Mouse (Mus musculus): ENCODE measurements around the gene Unc45a. TPM values are rescaled to one million over a fixed set of nuclear protein-coding genes. Genes with fewer than 3 reads are reported as not detected.

Unc45a gene
- polyA plus RNA-seq, 1 experiment from 2014 or later = 34.7 TPM

DNA sequence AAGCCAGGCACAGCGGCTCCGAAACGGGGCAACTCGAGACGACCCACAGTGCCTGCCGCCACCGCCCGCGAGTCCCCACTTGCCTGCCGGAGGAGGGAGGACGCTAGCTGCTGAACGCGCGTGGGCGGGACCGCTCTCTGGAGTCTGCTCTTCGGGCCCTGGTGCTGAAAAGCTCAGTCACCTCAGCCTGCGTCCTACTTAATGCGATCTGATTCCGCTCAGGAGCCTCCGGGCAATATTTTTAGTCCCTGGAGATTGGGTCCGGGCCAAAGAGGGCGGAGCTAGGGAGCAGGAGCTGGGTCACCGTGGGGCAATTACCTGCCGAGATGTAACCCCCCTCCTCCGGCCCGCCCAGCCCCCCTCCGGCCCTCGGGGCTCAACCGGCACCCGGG lies 29.8 kb upstream of the Unc45a start:
- peak overlapping the region; percentile 93 for H3K9ac ChIP-seq (ENCODE audit: low read length)
- ATAC-seq (ENCODE audit: insufficient number of reproducible peaks, low FRiP score, low TSS enrichment, low read depth) (peak; percentile 41; the same call in 1 of the 2 replicates), DNase-seq (ENCODE audit: low spot score) (peak; percentile 80)
- H3K4me3 ChIP-seq (ENCODE audit: low read depth, low read length) = peak overlapping the region; percentile 65
- no peaks in the 10 kb centered on the region for H3K27me3 ChIP-seq (ENCODE audit: control insufficient read depth, insufficient read depth, low read length)
- peaks cover 18% of the 10 kb centered on the region for H3K36me3 ChIP-seq (ENCODE audit: control insufficient read depth, insufficient read depth, low read length)
- peak overlapping the region; percentile 65 for H3K27ac ChIP-seq (replicated peaks; ENCODE audit: low read depth, low read length)
- H3K9me3 ChIP-seq (ENCODE audit: control insufficient read depth, low read length) = no peaks in the 10 kb centered on the region
- under 1% methylated on average over 31 of the region's 31 CpGs for WGBS
- H3K4me1 ChIP-seq (ENCODE audit: control insufficient read depth, insufficient read depth, low read length) = peaks cover 9% of the 10 kb centered on the region; the same call in 1 of the 2 replicates
- H3K4me2 ChIP-seq (ENCODE audit: low read depth, severe bottlenecking) = peak overlapping the region; percentile 71

DNA sequence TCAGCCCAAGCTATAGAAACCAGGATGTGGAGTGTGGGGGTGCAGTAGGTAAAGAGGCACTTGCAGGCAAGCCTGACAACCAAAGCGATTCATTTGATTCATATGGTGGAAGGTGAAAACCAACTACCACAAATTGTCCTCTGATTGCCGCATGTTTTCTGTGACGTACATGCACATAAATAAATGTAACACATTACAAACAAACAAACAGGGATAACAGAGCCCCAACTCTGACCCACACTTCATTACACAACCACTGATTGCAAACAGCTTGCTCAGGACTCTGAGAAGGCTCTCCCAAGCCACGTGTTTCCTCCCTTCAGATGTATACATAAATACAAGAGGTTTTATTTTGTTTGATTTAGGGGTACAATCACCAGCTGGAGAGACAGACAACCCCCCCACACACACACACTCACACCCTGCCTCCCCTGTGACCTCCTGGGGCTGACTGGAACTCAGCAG lies 29.2 kb upstream of the Unc45a start:
- Histone ChIP-seq H3K4me3 (ENCODE audit: low read depth, low read length) (peak overlapping the region; percentile 65), H3K9ac (ENCODE audit: low read length) (peak overlapping the region; percentile 93; the same call in 1 of the 2 replicates), H3K9me3 (ENCODE audit: control insufficient read depth, low read length) (no peaks in the 10 kb centered on the region), H3K27me3 (ENCODE audit: control insufficient read depth, insufficient read depth, low read length) (no peaks in the 10 kb centered on the region), H3K27ac (replicated peaks; ENCODE audit: low read depth, low read length) (no peak overlapping the region; the same call in 1 of the 2 replicates), H3K4me2 (ENCODE audit: low read depth, severe bottlenecking) (peak overlapping the region; percentile 71), H3K4me1 (ENCODE audit: control insufficient read depth, insufficient read depth, low read length) (peaks cover 9% of the 10 kb centered on the region; the same call in 1 of the 2 replicates), H3K36me3 (ENCODE audit: control insufficient read depth, insufficient read depth, low read length) (peaks cover 18% of the 10 kb centered on the region)
- ATAC-seq (ENCODE audit: insufficient number of reproducible peaks, low FRiP score, low TSS enrichment, low read depth) = no peak
- no peak for DNase-seq (ENCODE audit: low spot score)
- 31% methylated on average over 4 of the region's 4 CpGs for WGBS

DNA sequence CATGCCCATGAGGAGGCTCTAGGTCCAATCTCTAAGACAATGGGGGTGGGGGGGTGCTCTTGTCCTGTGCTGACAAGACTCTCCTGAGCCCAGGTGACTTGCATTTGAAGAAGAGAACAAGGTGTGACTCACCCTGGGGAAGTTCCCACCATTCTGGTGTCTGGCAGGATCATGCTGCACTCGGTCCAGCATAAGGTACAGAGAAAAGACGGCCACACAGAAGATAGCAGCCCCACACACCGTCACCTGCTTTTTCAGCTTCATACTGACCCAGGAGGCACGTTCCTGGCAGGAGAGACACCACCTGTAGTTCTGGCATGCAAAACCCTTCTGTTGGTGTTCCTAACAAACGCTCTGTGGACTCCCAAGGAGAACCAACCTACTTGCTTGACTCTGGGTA lies 28.7 kb upstream of the Unc45a start:
- 66% methylated on average over 5 of the region's 5 CpGs for WGBS
- no peak for ATAC-seq (ENCODE audit: insufficient number of reproducible peaks, low FRiP score, low TSS enrichment, low read depth)
- H3K4me2 ChIP-seq (ENCODE audit: low read depth, severe bottlenecking) = peak overlapping the region; percentile 71; the same call in 1 of the 2 replicates

DNA sequence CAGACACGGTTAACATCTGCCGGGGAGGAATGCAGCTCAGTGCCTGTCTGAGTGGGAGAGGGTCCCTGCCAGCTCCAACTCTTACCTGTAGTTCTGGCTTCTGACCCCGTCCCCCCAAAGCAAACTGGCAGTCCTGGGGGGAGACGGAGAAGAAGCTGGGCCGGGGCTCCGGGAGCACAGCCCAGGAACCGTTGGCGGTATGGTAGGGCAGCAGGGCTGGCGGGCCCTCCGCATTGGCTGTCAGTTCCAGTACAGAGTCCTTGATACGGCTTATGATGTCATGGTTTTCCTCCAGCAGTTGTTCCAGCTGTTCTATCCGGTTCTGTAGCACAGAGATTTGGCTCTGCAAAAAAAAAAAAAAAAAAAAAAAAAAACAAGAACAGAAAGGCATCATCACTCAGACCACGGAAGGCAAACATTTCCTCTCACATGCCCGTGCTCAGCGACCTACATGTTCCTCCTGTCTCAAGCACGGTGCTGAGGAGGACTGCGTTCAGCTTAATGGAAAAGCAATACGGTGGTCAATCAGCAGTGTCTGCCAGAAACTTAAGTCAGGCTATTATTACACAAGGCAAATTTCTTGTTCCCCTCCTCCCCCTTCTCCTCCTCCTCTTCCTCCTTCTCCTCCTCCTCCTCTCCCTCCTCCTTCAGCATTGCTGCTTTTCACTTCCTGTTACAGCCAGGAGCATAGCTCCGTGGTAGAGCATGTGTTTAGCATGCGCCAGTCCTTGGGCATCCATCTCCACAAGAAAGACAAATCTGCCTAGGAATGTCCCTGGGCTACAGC lies 28.0 kb upstream of the Unc45a start:
- no peak for DNase-seq (ENCODE audit: low spot score)
- no peak overlapping the region for H3K4me3 ChIP-seq (ENCODE audit: low read depth, low read length)
- H3K27ac ChIP-seq (replicated peaks; ENCODE audit: low read depth, low read length) = no peak overlapping the region
- H3K27me3 ChIP-seq (ENCODE audit: control insufficient read depth, insufficient read depth, low read length) = no peaks in the 10 kb centered on the region
- peaks cover 22% of the 10 kb centered on the region for H3K36me3 ChIP-seq (ENCODE audit: control insufficient read depth, insufficient read depth, low read length)
- no peak overlapping the region for H3K4me2 ChIP-seq (ENCODE audit: low read depth, severe bottlenecking)
- H3K4me1 ChIP-seq (ENCODE audit: control insufficient read depth, insufficient read depth, low read length) = peaks cover 9% of the 10 kb centered on the region; the same call in 1 of the 2 replicates
- no peak for ATAC-seq (ENCODE audit: insufficient number of reproducible peaks, low FRiP score, low TSS enrichment, low read depth)
- 81% methylated on average over 20 of the region's 20 CpGs for WGBS
- H3K9me3 ChIP-seq (ENCODE audit: control insufficient read depth, low read length) = no peaks in the 10 kb centered on the region
- H3K9ac ChIP-seq (ENCODE audit: low read length) = no peak overlapping the region

More for the DNA sequence above, 28.7 kb upstream of the Unc45a start:
- Histone ChIP-seq H3K27me3 (ENCODE audit: control insufficient read depth, insufficient read depth, low read length) (no peaks in the 10 kb centered on the region), H3K4me1 (ENCODE audit: control insufficient read depth, insufficient read depth, low read length) (peaks cover 9% of the 10 kb centered on the region; the same call in 1 of the 2 replicates), H3K27ac (replicated peaks; ENCODE audit: low read depth, low read length) (no peak overlapping the region), H3K4me3 (ENCODE audit: low read depth, low read length) (peak overlapping the region; percentile 65; the same call in 1 of the 2 replicates), H3K9ac (ENCODE audit: low read length) (no peak overlapping the region), H3K9me3 (ENCODE audit: control insufficient read depth, low read length) (no peaks in the 10 kb centered on the region), H3K36me3 (ENCODE audit: control insufficient read depth, insufficient read depth, low read length) (peaks cover 18% of the 10 kb centered on the region)
- no peak for DNase-seq (ENCODE audit: low spot score)

DNA sequence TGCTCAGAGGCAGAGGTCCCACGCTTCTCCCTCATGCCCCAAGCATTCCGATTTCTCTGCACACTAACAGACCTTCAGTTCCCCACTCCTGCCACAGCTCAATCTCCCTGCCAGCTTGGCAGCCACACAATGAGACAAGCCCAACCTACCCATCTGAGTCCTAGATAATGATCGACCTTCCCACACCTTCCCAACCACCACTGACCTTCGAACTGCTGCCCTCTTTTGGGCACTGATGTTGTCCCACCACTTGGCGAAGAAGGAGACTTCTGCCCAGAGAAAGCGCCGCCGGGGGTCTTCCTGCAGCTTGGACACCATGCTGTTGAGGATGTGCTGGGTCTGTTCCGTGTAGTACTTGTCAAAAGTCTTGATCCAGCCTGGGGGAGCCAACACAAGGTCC lies 27.2 kb upstream of the Unc45a start:
- DNase-seq (ENCODE audit: low spot score) (no peak), ATAC-seq (ENCODE audit: insufficient number of reproducible peaks, low FRiP score, low TSS enrichment, low read depth) (no peak)
- no peak overlapping the region for H3K9ac ChIP-seq (ENCODE audit: low read length)
- H3K27me3 ChIP-seq (ENCODE audit: control insufficient read depth, insufficient read depth, low read length) = no peaks in the 10 kb centered on the region
- peaks cover 25% of the 10 kb centered on the region for H3K36me3 ChIP-seq (ENCODE audit: control insufficient read depth, insufficient read depth, low read length)
- no peak overlapping the region for H3K27ac ChIP-seq (replicated peaks; ENCODE audit: low read depth, low read length)
- no peak overlapping the region for H3K4me2 ChIP-seq (ENCODE audit: low read depth, severe bottlenecking)
- no peaks in the 10 kb centered on the region for H3K9me3 ChIP-seq (ENCODE audit: control insufficient read depth, low read length)
- peaks cover 9% of the 10 kb centered on the region; the same call in 1 of the 2 replicates for H3K4me1 ChIP-seq (ENCODE audit: control insufficient read depth, insufficient read depth, low read length)
- no peak overlapping the region for H3K4me3 ChIP-seq (ENCODE audit: low read depth, low read length)
- 92% methylated on average over 9 of the region's 9 CpGs for WGBS

DNA sequence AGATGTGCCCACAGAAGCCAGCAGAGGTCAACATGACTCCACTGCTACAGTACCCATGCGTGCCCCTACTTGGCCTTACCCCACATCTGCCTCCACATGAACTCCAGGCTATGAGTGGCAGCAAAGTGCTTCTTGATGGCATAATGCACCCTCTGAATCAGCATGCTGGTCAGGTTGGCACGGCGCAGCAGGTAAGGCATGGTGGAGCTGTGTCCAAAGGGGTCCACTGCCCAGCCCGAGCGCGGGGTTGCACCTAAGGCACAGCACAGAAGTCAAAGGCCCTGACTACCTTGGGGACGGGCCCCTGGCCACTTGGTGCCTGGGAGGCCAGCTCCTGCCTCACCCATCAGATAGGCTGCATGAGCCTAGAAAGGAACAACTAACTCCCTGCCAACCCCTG lies 26.4 kb upstream of the Unc45a start:
- H3K27me3 ChIP-seq (ENCODE audit: control insufficient read depth, insufficient read depth, low read length) = no peaks in the 10 kb centered on the region
- no peak for ATAC-seq (ENCODE audit: insufficient number of reproducible peaks, low FRiP score, low TSS enrichment, low read depth)
- no peaks in the 10 kb centered on the region for H3K9me3 ChIP-seq (ENCODE audit: control insufficient read depth, low read length)
- no peak overlapping the region for H3K27ac ChIP-seq (replicated peaks; ENCODE audit: low read depth, low read length)
- no peak for DNase-seq (ENCODE audit: low spot score)
- WGBS = 96% methylated on average over 7 of the region's 7 CpGs
- H3K9ac ChIP-seq (ENCODE audit: low read length) = no peak overlapping the region
- no peak overlapping the region for H3K4me3 ChIP-seq (ENCODE audit: low read depth, low read length)
- peaks cover 28% of the 10 kb centered on the region for H3K36me3 ChIP-seq (ENCODE audit: control insufficient read depth, insufficient read depth, low read length)
- H3K4me2 ChIP-seq (ENCODE audit: low read depth, severe bottlenecking) = no peak overlapping the region
- peaks cover 9% of the 10 kb centered on the region; the same call in 1 of the 2 replicates for H3K4me1 ChIP-seq (ENCODE audit: control insufficient read depth, insufficient read depth, low read length)

DNA sequence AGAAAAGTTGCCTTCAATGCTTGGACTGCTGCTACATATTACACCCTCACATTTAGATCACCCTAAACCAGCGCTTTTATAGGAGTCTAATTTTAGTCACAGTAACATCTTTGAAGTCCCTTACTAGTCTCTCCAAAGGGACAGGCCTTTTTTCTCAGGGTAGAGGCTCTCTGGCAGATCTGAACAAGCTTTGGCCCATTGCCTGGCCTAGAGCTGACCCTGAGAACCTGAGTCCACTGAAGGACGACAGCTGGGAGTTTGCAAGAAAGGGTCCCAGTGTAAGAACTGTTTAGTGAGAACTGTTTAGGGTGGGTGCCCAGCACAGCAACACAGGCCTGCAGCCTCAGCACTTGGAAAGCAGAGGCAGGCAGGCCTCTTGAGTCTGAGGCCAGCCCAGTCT lies 25.0 kb upstream of the Unc45a start:
- Histone ChIP-seq H3K4me1 (ENCODE audit: control insufficient read depth, insufficient read depth, low read length) (peaks cover 9% of the 10 kb centered on the region; the same call in 1 of the 2 replicates), H3K9me3 (ENCODE audit: control insufficient read depth, low read length) (no peaks in the 10 kb centered on the region), H3K9ac (ENCODE audit: low read length) (no peak overlapping the region), H3K4me2 (ENCODE audit: low read depth, severe bottlenecking) (no peak overlapping the region), H3K27me3 (ENCODE audit: control insufficient read depth, insufficient read depth, low read length) (no peaks in the 10 kb centered on the region), H3K27ac (replicated peaks; ENCODE audit: low read depth, low read length) (no peak overlapping the region), H3K4me3 (ENCODE audit: low read depth, low read length) (no peak overlapping the region), H3K36me3 (ENCODE audit: control insufficient read depth, insufficient read depth, low read length) (peaks cover 33% of the 10 kb centered on the region)
- DNase-seq (ENCODE audit: low spot score) (no peak), ATAC-seq (ENCODE audit: insufficient number of reproducible peaks, low FRiP score, low TSS enrichment, low read depth) (no peak)
- 84% methylated on average over 2 of the region's 2 CpGs for WGBS

DNA sequence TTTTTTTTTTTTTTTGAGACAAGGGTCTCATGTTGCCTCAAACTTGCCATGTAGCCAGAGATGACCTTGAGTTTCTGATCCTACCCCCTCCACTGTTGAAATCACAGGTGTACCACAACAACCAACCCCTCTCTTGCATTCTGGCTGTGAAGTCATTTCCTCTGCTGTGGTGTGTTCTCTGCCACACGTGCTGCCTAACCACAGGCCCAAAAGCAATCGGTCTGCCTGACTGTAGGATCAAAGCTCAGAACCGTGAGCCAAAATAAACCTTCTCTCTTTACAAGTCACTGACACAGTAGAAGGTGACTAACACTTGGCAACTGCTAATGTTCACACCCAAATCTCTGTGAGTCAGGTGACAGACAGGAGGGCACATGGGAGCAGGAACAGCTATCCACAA lies 19.6 kb upstream of the Unc45a start:
- no peaks in the 10 kb centered on the region for H3K4me1 ChIP-seq (ENCODE audit: control insufficient read depth, insufficient read depth, low read length)
- WGBS = 61% methylated on average over 3 of the region's 3 CpGs

More for the DNA sequence above, 19.6 kb upstream of the Unc45a start:
- no peak overlapping the region for H3K27ac ChIP-seq (replicated peaks; ENCODE audit: low read depth, low read length)
- H3K9ac ChIP-seq (ENCODE audit: low read length) = no peak overlapping the region
- peaks cover 35% of the 10 kb centered on the region for H3K36me3 ChIP-seq (ENCODE audit: control insufficient read depth, insufficient read depth, low read length)
- H3K4me3 ChIP-seq (ENCODE audit: low read depth, low read length) = no peak overlapping the region
- DNase-seq (ENCODE audit: low spot score) (no peak), ATAC-seq (ENCODE audit: insufficient number of reproducible peaks, low FRiP score, low TSS enrichment, low read depth) (no peak)
- no peaks in the 10 kb centered on the region for H3K9me3 ChIP-seq (ENCODE audit: control insufficient read depth, low read length)
- H3K4me2 ChIP-seq (ENCODE audit: low read depth, severe bottlenecking) = no peak overlapping the region
- no peaks in the 10 kb centered on the region for H3K27me3 ChIP-seq (ENCODE audit: control insufficient read depth, insufficient read depth, low read length)

All from limb, embryonic 11.5 days (tissue).